Mouse (Mus musculus): ENCODE data around the gene Pabpc4l. TPM values are rescaled to one million over a fixed set of nuclear protein-coding genes. Genes with fewer than 3 reads are reported as not detected.
"Not testable (repeated sequence)": the region's sequence is repeated elsewhere in the genome, so short reads cannot be mapped to it uniquely, and the experiment has no call there.

The Pabpc4l gene
- polyA plus RNA-seq (2015; fragmentation: Nextera tagmentation; extraction: Ambion mirVana), result 18.9 and 19.8 TPM in 2 replicates

- no peaks in the 10 kb centered on the region for H3K27me3 ChIP-seq
- peak; percentile 93 for ATAC-seq (ENCODE audit: insufficient number of reproducible peaks, low FRiP score, low TSS enrichment, low read depth)
- peaks cover 11% of the 10 kb centered on the region; the same call in 1 of the 2 replicates for H3K9me3 ChIP-seq (replicated peaks)
- no peaks in the 10 kb centered on the region for H3K4me1 ChIP-seq
- H3K36me3 ChIP-seq, result peaks cover 8% of the 10 kb centered on the region; the same call in 1 of the 2 replicates
- H3K27ac ChIP-seq (replicated peaks), result peak within 1 kb of the TSS; percentile 93
- H3K4me3 ChIP-seq (replicated peaks), result peak within 1 kb of the TSS; percentile 62
- H3K4me2 ChIP-seq (replicated peaks), result peak within 1 kb of the TSS; percentile 65
- peak within 1 kb of the TSS; percentile 60 for H3K9ac ChIP-seq
- WGBS, result 1% methylated on average over 37 of the region's 37 CpGs
Observed at GRCm38 (mm10) chr3:46447481-46448265, at the start of gene Pabpc4l. Pabpc4l (minus strand) TSS chr3:46448219.

GRCm38 (mm10) chr3:46490989-46491259 lies 42.9 kb upstream of the Pabpc4l start:
- H3K4me1 ChIP-seq, result no peaks in the 10 kb centered on the region
- H3K27ac ChIP-seq (replicated peaks), result no peak overlapping the region
- no peaks in the 10 kb centered on the region for H3K27me3 ChIP-seq
- ATAC-seq (ENCODE audit: insufficient number of reproducible peaks, low FRiP score, low TSS enrichment, low read depth), result no peak
- no peaks in the 10 kb centered on the region for H3K9me3 ChIP-seq (replicated peaks)
- no peak overlapping the region for H3K9ac ChIP-seq
- no peak overlapping the region for H3K4me2 ChIP-seq (replicated peaks)
- 62% methylated on average over 5 of the region's 5 CpGs for WGBS
- no peaks in the 10 kb centered on the region for H3K36me3 ChIP-seq
- H3K4me3 ChIP-seq (replicated peaks), result no peak overlapping the region

- no peak overlapping the region for H3K4me3 ChIP-seq (replicated peaks)
Observed at GRCm38 (mm10) chr3:46490132-46490988, 42.3 kb upstream of the Pabpc4l start.

GRCm38 (mm10) chr3:46486091-46486490 lies 38.1 kb upstream of the Pabpc4l start:
- H3K9ac ChIP-seq; H3K36me3 ChIP-seq; H3K27ac ChIP-seq (replicated peaks); H3K4me1 ChIP-seq; H3K9me3 ChIP-seq (replicated peaks); H3K27me3 ChIP-seq; H3K4me3 ChIP-seq (replicated peaks); H3K4me2 ChIP-seq (replicated peaks); ATAC-seq (ENCODE audit: insufficient number of reproducible peaks, low FRiP score, low TSS enrichment, low read depth): not testable (repeated sequence)
- 69% methylated on average over 1 of the region's 1 CpGs for WGBS

More at GRCm38 (mm10) chr3:46490132-46490988, 42.3 kb upstream of the Pabpc4l start:
- H3K27ac ChIP-seq (replicated peaks), result no peak overlapping the region
- H3K36me3 ChIP-seq, result no peaks in the 10 kb centered on the region
- H3K9ac ChIP-seq, result no peak overlapping the region
- no peaks in the 10 kb centered on the region for H3K27me3 ChIP-seq
- ATAC-seq (ENCODE audit: insufficient number of reproducible peaks, low FRiP score, low TSS enrichment, low read depth), result no peak
- H3K4me1 ChIP-seq, result no peaks in the 10 kb centered on the region
- no peak overlapping the region for H3K4me2 ChIP-seq (replicated peaks)
- no peaks in the 10 kb centered on the region for H3K9me3 ChIP-seq (replicated peaks)
- 73% methylated on average over 15 of the region's 15 CpGs for WGBS

GRCm38 (mm10) chr3:46448266-46448532 lies 180 bp upstream of the Pabpc4l start:
- peaks cover 8% of the 10 kb centered on the region; the same call in 1 of the 2 replicates for H3K36me3 ChIP-seq
- peak overlapping the region; percentile 62 for H3K4me3 ChIP-seq (replicated peaks)
- peak overlapping the region; percentile 93 for H3K27ac ChIP-seq (replicated peaks)
- H3K9ac ChIP-seq, result peak overlapping the region; percentile 60
- H3K9me3 ChIP-seq (replicated peaks), result peaks cover 11% of the 10 kb centered on the region; the same call in 1 of the 2 replicates
- peak; percentile 9; the same call in 1 of the 2 replicates for ATAC-seq (ENCODE audit: insufficient number of reproducible peaks, low FRiP score, low TSS enrichment, low read depth)
- H3K4me2 ChIP-seq (replicated peaks), result peak overlapping the region; percentile 65
- no peaks in the 10 kb centered on the region for H3K4me1 ChIP-seq
- H3K27me3 ChIP-seq, result no peaks in the 10 kb centered on the region
- WGBS, result under 1% methylated on average over 5 of the region's 5 CpGs

- no peak overlapping the region for H3K4me2 ChIP-seq (replicated peaks)
- no peak for ATAC-seq (ENCODE audit: insufficient number of reproducible peaks, low FRiP score, low TSS enrichment, low read depth)
- H3K27ac ChIP-seq (replicated peaks), result no peak overlapping the region
- H3K36me3 ChIP-seq, result no peaks in the 10 kb centered on the region
- H3K27me3 ChIP-seq, result no peaks in the 10 kb centered on the region
- no peak overlapping the region for H3K9ac ChIP-seq
- H3K4me1 ChIP-seq, result no peaks in the 10 kb centered on the region
- H3K4me3 ChIP-seq (replicated peaks), result no peak overlapping the region
- no peaks in the 10 kb centered on the region for H3K9me3 ChIP-seq (replicated peaks)
Observed at GRCm38 (mm10) chr3:46431416-46431815, 16.6 kb downstream of the Pabpc4l start.

All from embryonic facial prominence, embryonic 15.5 days (tissue).